Mouse (Mus musculus): ENCODE data around the gene Hoxa7. TPM values are rescaled to one million over a fixed set of nuclear protein-coding genes. Genes with fewer than 3 reads are reported as not detected.

Hoxa7 gene
- polyA plus RNA-seq (2012; ENCODE audit: low replicate concordance): 0.19 and 0.96 TPM in 2 replicates

DNA sequence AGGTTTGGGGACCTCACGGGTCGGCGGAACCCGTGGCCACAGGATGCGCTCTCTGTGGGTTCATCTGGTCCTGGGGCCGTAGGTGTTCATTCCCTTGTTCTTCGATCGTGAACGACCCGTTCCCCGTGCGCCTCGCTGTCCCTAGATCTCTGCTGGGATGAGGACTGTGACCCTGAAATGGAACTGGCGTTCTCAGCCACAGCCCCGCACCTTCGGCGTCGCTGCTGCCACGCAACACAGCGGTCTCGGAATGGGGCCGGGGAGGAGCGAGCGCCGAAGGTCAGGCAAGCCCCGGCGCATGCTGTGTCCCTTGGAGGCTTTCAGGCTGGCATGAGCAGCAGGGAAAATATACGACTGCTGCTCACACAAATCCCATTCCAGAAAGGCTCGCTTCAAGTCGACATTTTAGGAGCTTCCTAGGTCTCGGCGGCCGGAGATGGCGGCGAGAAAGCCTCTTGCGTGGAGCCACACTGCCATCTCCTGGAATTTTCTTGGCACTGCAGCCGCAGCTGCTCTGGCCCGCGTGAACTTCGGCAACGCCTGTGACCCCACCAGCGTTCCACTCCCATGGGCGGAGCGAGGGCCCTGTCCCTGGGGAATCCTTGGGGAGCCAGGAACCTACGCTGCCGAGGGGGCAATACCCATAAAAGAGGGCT, at the start of gene Hoxa7:
TSS of gene Hoxa7 (minus strand) at position 518 of the 656 bp plus-strand sequence.

DNA sequence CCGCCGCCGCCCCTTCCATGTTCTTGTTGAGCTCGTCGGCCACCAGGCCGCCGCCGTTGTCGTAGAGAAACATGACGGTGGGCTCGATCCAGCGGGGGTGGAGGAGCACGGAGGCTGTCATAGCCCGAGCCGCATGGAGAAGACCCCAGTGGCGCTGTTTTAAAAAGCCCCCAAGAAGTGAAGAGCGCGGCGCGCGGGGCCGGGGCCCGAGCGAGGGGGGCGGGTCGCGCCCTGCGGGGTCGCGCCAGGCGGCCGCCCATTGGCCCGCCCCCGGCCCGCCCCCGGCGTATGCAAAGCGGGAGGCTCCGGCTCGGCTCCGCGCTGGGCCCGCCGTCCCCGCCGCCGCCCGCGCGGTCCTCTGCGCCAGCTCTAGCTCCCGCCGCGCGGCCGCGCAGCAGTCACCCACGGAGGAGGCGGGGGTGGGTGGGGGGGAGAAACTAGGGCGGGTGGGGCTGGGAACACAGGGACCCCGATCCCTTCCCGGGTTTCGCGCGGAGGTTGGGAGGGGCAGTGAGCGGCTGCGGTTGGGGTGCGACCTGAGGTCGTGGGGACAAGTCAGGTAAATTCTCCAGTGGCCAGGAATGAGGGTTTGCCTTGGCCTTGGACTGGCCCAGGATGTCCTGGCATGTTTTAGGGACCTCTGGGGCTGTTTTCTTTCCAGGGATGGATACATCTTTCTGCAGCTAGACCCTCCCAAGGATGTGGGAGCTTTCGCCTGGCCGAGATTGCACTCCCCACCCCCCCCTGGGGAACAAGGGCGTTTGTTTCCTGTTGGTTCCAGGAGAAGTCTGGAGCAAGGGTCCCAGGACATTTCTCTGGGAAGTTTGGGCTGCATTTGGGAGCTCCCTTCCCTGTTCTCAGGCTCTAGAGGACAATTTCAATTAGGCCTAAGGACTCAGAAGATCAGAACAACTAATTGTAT, 39.3 kb upstream of the Hoxa7 start, which contains the start of gene Hoxa13:
TSS of gene Hoxa13 (minus strand) at position 227 of the 922 bp plus-strand sequence.

DNA sequence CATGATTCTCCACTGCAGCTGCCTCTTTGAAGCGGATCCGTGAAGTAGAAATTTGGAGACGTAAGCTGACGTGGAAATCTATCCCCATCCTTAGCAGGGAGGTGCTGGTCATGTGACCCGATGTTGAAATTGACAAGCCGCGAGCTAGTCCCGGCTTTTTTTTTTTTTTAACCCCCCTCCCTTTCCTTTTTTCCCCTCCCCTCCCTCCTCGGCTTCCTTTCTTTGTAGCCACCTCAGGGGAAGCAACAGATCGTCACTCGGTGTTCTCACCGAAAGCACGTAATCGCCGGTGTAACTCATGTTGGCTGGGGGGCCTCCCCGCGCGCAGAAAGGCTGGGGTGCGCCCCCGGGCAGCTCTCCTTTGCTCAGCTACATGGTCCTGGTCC, 24.1 kb upstream of the Hoxa7 start, which contains the start of gene Hoxa11:
TSS of gene Hoxa11 (minus strand) at position 54 of the 386 bp plus-strand sequence.

DNA sequence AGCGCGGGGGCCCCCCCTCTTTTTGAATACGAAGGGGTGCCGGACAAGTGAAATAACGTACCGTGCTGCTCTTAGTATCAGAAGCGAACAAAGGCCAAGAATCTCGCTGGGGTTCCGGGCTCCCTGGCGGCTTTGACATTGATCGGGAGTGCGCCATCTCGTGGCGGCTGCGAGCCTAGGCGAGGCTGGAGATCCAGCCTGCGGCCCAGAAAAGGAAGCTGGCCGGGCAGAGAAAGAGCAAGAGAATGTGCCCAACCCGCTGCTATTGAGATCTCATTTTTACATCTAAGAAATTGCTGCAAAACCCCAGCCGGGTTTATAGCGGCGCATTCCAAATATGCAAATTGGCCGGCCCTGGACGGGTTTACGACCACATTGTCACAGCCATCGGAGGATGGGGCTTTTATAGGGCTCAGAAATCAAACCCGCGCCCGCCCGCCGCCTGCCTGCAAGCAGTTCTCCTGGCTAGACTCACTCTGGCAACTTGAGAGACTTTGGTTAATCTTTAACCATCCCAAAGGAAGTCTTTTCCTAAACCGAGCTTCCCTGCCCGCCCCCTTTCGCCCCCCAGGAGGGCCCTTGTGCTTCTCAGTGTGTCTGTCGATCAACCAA, 18.8 kb upstream of the Hoxa7 start, which contains the start of gene Hoxa10:
TSS of gene Hoxa10 (minus strand) at position 466 of the 612 bp plus-strand sequence.

DNA sequence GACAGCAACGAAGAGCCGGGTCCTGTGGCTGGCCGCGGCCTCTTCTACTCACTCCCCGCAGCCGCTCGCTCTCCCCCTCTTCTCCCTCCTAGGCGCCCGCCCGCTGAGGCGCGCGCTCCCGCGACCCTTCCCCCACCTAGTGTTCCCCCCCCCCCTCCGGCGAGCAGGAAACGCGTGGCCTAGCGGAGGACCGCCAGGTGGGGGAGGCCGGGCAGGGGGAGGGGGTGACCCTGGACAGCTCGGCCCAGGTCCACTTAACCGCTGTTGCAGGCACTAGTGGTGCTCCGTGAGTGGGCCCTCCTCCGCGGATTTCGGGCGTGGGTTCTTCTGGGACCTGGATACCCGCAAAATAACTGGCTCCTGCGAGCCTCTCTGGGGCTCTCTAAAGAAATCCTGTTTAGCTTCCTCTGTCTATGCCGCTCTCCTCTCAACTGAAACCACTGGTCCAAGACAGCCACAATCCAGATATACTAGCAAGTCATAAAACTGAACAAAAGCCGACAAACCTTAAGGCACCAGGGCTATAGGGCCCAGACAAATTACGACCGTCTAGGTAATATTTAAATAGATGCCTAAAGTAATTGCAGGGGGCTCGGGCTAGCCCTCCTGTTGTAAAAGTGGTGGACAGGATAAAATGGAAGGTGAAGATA, 9.0 kb upstream of the Hoxa7 start, which contains the start of gene Hoxa9:
TSS of gene Hoxa9 (minus strand) at position 574 of the 650 bp plus-strand sequence.

DNA sequence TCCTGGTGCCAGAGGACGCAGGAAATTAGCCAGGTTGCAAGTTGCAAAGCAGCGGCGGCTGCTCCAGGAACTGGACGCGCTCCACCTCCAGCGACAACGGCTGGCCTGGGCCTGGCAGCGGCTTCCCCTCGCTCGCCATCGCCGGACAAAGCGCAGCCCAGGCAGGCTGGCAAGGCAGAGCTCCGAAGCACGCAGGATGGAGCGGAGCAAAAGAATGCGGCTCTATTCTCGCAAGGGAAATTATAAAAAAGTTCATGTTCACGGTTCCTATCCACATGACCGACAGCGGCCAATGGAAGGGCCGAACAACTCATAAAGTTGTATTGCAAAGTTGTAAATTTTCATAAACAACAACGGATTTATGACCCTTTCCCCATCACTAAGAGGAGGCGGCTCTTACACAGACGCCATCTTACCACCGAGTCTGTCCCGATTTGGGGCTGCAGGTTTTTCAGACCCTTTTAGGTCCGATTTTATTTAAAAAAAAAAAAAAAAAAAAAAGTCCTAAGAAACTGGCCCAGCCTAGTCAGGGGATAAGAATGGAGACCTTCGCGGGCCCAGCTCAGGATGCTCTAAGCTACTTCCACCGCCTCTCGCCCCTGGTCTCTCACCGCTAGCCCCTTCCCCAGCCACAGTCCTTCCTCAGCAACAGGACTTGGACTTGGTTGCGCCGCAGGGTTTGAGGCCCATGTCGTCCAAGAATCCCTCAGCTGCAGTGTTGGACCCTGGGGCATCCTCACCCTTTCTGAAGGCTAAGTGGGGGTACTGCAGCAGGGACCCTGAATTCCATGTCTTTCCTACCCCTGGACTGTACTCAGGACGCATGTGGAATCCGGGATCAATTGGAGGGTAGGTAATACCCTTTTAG, 8.3 kb downstream of the Hoxa7 start, which contains the start of the genes Hoxa3 and Gm28308:
TSS of gene Hoxa3 (minus strand) at position 218 of the 868 bp plus-strand sequence.
TSS of gene Gm28308 (minus strand) at position 221 of the 868 bp plus-strand sequence.

DNA sequence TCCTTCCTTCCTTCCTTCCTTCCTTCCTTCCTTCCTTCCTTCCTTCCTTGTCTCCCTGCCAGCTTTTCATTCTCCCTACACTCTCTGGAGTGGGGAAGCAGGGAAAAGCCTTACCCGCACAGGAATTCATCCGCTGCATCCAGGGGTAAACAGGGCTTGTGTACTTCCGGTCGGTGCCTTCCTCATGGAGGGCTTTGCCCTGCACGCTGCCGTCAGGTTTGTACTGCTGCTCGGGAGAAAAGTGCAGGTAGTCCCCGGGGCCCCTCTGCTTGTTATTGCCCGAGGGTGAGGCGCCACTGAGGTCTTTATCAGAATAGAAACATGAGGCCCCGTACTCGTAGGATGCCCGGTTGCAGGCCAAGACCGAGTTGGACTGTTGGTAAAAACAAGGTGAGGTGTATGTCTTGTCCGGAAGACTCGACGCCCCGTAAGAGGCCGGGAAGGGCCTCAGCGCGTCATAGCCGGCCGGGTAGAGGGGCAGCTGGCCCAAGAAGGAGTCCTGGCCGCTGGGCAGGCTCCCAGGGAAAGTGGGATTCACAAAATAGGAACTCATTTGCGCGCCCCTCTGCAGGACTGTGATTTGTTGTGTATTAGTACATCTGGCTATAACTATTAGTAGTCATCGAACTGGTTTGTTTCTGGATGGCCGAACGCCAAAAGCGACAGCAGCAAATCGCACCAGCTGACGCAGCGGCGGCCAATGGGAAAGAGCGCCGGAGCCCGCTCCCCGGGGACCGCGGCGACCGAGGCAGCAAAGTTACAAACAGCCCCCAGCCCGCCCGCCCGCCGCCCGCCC, 13.4 kb downstream of the Hoxa7 start, which contains the start of gene Hoxa6:
TSS of gene Hoxa6 (minus strand) at position 651 of the 796 bp plus-strand sequence.

DNA sequence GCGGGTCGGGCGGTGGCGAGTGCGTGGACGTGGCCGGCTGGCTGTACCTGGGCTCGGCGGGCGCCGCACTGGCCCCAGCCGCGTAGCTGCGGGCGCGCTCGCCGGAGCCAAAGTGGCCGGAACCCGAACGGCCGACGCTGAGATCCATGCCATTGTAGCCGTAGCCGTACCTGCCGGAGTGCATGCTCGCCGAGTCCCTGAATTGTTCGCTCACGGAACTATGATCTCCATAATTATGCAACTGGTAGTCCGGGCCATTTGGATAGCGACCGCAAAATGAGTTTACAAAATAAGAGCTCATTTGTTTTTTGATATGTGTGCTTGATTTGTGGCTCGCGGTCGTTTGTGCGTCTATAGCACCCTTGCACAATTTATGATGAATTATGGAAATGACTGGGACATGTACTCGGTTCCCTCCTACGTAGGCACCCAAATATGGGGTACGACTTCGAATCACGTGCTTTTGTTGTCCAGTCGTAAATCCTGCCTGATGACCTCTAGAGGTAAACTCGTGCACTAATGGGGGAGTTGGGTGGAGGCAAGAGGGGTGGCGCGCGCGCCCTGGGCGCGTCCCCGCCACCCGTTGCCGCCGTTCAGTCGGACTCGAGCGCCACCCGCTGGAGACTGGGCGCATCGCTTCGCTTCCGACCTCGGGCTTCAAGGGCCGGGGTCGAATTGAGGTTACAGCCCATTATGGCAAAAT, 17.5 kb downstream of the Hoxa7 start, which contains the start of gene Hoxa5:
TSS of gene Hoxa5 (minus strand) at position 538 of the 703 bp plus-strand sequence.

DNA sequence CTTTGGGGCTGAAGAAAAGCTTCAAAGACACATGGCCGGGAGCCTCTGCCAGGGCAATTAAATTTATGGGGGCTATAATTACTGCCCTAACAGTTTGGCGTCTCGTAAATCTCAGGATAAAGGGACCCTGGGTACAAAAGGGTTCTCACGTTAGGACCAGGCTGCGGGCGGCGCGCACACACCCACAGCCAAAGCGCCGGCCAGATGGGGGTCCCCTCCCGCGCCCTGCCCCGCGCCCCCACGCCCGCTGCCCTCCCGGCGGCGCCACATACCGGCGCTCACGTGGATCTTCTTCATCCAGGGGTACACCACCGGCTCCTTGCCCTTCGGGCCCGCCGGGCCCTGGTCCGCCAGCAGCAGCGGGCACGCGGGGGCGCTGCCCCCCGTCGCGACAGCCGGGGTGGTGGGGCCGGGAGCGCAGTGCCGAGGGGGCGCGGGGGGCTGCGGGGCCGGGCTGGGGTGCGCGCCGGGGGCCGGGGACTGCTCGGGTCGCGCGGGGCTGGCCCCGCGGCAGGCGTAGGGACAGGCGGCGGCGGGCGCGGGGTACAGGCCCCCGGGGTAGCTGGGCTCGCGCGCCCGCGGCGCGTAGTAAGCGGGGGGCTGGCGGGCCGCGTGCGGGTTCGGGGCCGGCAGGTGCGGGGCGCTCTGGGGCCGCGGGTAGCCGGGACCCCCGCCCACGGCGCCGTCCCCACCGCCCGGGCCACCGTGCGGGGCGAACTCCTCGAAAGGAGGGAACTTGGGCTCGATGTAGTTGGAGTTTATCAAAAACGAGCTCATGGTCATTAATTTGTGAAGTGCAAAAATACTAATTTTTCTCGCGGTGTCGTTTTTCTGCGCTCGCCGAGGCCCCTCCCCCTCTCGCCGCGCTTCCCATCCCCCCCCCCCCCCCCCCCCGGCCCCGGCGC, 30.5 kb downstream of the Hoxa7 start, which contains the start of gene Hoxa4:
TSS of gene Hoxa4 (minus strand) at position 848 of the 905 bp plus-strand sequence.

DNA sequence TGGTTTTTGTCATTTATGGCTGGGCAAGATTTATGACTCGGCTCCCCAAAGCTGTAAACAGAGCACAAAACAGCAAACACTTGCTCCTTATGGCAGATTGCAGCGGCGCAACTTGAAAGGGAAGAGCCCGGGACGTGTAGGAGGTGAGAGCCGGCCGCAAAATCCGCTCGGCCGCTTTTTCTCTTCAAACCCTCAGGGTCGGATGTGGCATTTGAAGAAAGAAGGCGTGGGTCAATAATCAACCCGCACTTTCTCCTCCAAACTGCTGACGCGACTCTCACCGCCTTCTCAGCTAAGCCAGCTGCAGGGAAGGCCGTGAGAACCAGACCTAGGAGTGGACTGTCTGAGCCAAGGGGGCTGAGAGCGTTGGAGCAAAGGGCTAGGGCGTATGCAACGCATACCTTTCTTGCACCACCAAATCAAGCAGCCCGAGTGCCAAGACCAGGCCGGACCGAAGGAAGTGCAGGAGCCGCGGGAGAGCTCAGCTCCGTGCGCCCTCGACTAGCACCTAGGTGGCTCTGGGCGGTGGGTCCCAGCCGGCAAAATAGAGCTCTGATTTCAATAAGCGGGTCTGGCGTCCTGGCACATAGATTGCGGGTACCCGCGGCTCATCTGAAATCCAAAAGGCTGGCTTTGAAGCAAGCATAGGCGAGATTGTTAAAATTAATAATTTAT, 44.5 kb downstream of the Hoxa7 start, which contains the start of gene 5730596B20Rik:
TSS of gene 5730596B20Rik (plus strand) at position 438 of the 675 bp plus-strand sequence.

DNA sequence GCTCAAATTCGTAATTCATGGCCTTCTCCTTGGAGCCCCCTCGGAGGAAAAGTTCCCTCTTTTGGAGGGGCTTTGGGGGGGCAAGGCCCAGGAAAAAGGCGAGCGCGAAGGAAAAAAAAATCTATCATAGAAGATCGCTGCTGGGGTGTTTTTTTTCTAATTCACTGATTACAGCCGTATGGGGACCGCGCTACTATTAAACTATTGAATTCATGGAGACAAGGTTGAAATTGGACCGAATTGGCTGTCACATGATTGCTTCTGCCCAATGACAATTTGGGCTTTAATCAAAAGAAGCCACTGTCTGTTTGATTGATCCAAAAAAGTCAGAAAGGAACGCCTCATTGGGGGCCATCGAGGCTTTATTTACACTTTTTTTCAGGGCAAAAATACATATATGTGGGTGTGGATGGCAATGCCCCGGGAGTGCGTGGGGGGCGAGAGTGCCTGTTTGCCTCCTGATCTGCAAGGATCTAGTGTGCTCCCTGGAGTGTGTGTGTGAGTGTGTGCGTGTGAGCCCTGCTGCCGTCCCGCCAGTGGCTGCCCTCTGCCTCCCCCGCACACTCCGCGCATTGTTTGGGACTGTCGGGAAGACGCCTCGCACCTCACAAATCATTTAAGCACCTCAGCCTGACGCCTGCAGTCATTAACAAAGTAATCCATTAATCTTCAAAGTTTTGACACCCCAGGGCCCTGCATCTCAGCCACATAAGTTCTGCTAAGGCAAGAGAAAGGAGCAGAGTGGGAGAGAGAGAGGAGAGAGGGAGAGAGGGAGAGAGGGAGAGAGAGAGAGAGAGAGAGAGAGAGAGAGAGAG, 56.8 kb downstream of the Hoxa7 start, which contains the start of gene Hoxa2:
TSS of gene Hoxa2 (minus strand) at position 206 of the 815 bp plus-strand sequence.

Other genes starting within 250 kb of the Hoxa7 start
- gene Skap2, start 209.3 kb downstream of the Hoxa7 start, polyA plus RNA-seq (2012; ENCODE audit: low replicate concordance): 1.1 and 1.7 TPM in 2 replicates
- gene Hoxa1, start 63.5 kb downstream of the Hoxa7 start, polyA plus RNA-seq (2012; ENCODE audit: low replicate concordance): 0.20 TPM in 1 of 2 replicates, not detected in the other
- 0.13 TPM in 1 of 2 replicates, not detected in the other for gene Hoxa2, start 57.0 kb downstream of the Hoxa7 start, polyA plus RNA-seq (2012; ENCODE audit: low replicate concordance)
- not detected in 2 replicates for gene 5730596B20Rik, start 44.4 kb downstream of the Hoxa7 start, polyA plus RNA-seq (2012; ENCODE audit: low replicate concordance)
- 0.54 and 0.97 TPM in 2 replicates for gene Hoxa4, start 30.1 kb downstream of the Hoxa7 start, polyA plus RNA-seq (2012; ENCODE audit: low replicate concordance)
- 0.72 and 1.1 TPM in 2 replicates for gene Hoxa5, start 17.3 kb downstream of the Hoxa7 start, polyA plus RNA-seq (2012; ENCODE audit: low replicate concordance)
- 0.71 TPM in 1 of 2 replicates, not detected in the other for gene Hoxa6, start 13.1 kb downstream of the Hoxa7 start, polyA plus RNA-seq (2012; ENCODE audit: low replicate concordance)
- gene Hoxa3, start 8.5 kb downstream of the Hoxa7 start, polyA plus RNA-seq (2012; ENCODE audit: low replicate concordance): 1.1 and 1.2 TPM in 2 replicates
- not detected in 2 replicates for gene Gm28308, start 8.5 kb downstream of the Hoxa7 start, polyA plus RNA-seq (2012; ENCODE audit: low replicate concordance)
- 1.9 and 2.5 TPM in 2 replicates for gene Hoxa9, start 9.2 kb upstream of the Hoxa7 start, polyA plus RNA-seq (2012; ENCODE audit: low replicate concordance)
- gene Hoxa10, start 19.0 kb upstream of the Hoxa7 start, polyA plus RNA-seq (2012; ENCODE audit: low replicate concordance): 0.11 and 0.28 TPM in 2 replicates
- gene Hoxa11, start 24.0 kb upstream of the Hoxa7 start, polyA plus RNA-seq (2012; ENCODE audit: low replicate concordance): not detected in 2 replicates
- not detected in 2 replicates for gene Hoxa13, start 39.0 kb upstream of the Hoxa7 start, polyA plus RNA-seq (2012; ENCODE audit: low replicate concordance)
- not detected in 2 replicates for gene Evx1, start 91.6 kb upstream of the Hoxa7 start, polyA plus RNA-seq (2012; ENCODE audit: low replicate concordance)

All from leukemia stem cell, adult 10-12 weeks (primary cell).